In genomic region chr2:12729251-12729650, GRCm38 (mm10) we compare ENCODE assay signal across 26 mouse cellular contexts.
"Had no signal": no experiment of that assay in that cellular context is flagged by ENCODE, and none has a peak within 500 bp of the region (broad histone marks: within the 10 kb centered on the region; RNA-seq: fewer than 3 reads in every experiment).

No protein-coding gene starts in this region.

- H3K27ac ChIP-seq: embryonic facial prominence, embryonic 10.5 days; embryonic facial prominence, embryonic 12.5 days; embryonic facial prominence, embryonic 13.5 days; embryonic facial prominence, embryonic 15.5 days; forebrain, embryonic 10.5 days; forebrain, embryonic 12.5 days; forebrain, embryonic 13.5 days; forebrain, embryonic 15.5 days; heart, adult 2 months; heart, embryonic 10.5 days had no signal

- H3K4me3 ChIP-seq: embryonic facial prominence, embryonic 10.5 days; embryonic facial prominence, embryonic 12.5 days; embryonic facial prominence, embryonic 13.5 days; embryonic facial prominence, embryonic 15.5 days; erythroblast, embryonic 14.5 days; forebrain, embryonic 10.5 days; forebrain, embryonic 12.5 days; forebrain, embryonic 13.5 days; forebrain, embryonic 15.5 days; heart, adult 2 months; heart, embryonic 10.5 days had no signal

- DNase-seq: cerebellum, adult 2 months; cerebellum, adult 8-10 months; cerebellum, adult 9-10 months; cerebellum, adult 9-11 months; cerebellum, postnatal 10 days; cerebellum, postnatal 14 days; cerebellum, postnatal 25 days; cerebellum, postnatal 36 days; embryo, embryonic 11 days; forebrain, postnatal 0 days; gastrocnemius, postnatal 10 days; gastrocnemius, postnatal 14 days; gastrocnemius, postnatal 25 days; heart, adult 11 months; heart, adult 18-20 months; heart, adult 2 months had no signal
